Mouse (Mus musculus) T-helper 1 cell (primary cell): ENCODE measurements around the gene Olfr1294.

Source experiments
- in situ Hi-C: fragments of 300-600 bp; cut with MboI, MseI; formaldehyde crosslinking; loops from one replicate; pipeline ENCODE4 v1.15.1; 2025; ENCODE audit warnings: high pct_unique_total_duplicates

Gene Olfr1294

DNA sequence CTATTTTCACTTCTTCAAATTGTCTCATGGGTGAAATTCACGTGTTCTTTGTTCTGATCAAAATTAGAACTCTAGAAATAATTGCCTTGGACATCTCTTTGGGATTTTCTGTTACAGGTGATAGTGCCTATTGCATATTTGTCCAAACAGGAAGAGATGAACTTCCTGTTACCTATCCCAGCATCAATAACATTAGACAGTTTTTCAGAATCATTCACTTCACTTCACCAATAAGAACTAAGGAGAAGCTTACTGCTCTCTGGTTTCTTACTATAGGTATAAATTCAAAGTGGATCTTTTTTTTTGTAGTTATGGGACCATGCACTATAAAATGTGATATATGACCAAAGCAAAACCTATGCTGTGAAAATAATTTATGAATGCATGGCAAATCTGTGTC lies at the start of gene Olfr1294:
Olfr1294 (minus strand) TSS at position 101 of the 400 bp plus-strand sequence.
- in situ Hi-C loops: no loop called here

DNA sequence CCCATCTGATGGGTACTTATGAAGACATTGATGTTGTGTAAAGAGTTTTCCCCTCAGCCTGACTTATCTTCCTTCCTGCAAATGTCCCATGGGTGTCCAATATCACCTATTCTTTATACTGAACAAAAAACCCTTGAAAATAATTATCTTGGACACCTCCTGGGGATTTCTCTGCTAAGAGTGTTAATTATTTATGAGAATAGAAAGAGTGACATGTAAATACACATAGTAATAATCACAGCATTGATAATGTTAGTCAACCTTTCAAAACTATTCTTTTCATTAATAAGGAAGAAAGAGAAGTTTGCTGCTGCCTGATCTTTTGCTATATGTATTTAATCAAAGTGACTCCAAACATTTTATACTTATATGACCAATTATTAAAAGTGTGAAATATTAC lies 29.5 kb upstream of the Olfr1294 start, which contains the start of gene Olfr1295:
Olfr1295 (minus strand) TSS at position 101 of the 400 bp plus-strand sequence.
- in situ Hi-C loops: no loop called here

GRCm38 (mm10) chr2:111524903-111525302 lies 15.2 kb downstream of the Olfr1294 start, which contains the start of gene Olfr1293-ps:
TSS of gene Olfr1293-ps (plus strand) at chr2:111525203.
- in situ Hi-C loops: no loop called here

DNA sequence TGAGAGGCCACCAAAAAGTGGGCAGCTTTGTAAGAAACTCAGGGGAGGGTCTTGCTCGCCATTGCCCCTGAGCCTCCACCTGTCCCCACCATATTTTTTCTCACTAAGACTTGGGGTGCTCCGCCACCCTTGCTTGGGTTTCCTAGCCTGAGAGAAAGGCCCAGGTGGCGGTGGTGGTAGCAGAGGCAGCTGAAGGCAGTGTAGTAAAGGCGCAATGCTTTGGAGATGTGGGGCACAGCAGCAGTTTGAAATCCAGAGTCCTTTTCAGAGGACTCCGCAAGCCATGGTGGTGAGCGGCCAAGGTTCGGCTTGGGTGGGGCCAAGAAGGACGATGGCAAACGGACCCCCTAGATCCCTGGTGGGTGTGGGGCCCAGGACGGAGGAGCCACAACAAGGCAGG lies 22.6 kb downstream of the Olfr1294 start:
- in situ Hi-C loops: no loop called here

DNA sequence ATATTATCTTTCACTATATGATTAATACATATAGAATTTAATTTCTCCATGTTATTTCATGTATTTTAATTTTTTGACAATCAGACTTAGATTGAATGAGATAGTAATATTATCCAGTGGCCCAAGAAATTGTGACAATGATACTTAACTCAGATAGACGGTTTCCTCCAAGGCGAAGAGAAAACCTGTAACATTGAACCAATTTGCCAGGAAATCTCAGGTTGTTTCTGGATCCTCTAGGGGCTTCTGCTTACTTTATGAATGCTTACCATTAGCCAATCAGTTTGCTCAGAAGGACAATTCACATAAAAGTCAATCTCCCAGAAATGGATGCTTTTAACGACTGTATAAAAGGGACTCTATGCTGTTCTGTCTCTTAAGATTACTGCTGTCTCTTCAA lies 43.2 kb downstream of the Olfr1294 start, which contains the start of gene Olfr1291-ps1:
Olfr1291-ps1 (plus strand) TSS at position 301 of the 400 bp plus-strand sequence.
- in situ Hi-C loops: no loop called here

DNA sequence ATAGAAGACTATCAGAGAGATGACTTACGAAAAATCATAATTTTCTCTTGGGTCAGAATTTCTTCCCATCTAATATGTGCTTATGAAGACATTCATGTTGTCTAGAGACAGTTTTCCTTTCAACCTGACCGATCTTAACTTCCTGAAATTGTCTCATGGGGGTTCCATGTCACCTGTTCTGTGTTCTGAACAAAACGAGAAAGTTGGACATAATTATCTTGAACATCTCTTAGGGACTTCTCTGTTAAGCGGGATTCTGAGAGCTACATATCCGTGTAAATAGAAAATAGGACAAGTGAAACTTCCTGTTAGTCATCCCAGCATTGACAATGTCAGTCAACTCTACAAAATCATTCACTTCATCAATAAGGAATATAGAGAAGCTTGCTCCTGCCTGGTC lies 46.4 kb downstream of the Olfr1294 start, which contains the start of gene Olfr1290:
Olfr1290 (minus strand) TSS at position 101 of the 400 bp plus-strand sequence.
- in situ Hi-C loops: no loop called here
